ENCODE assay signal across 14 mouse cellular contexts in genomic region chr7:100500276-100500977, GRCm38 (mm10). TPM values are rescaled to one million over a fixed set of nuclear protein-coding genes. Genes with fewer than 3 reads are reported as not detected.
DNase-seq lines count a peak whose midpoint lies in the region; ATAC-seq and TF ChIP-seq lines count a peak whose summit lies in the region.
"Had no signal": no experiment of that assay in that cellular context is flagged by ENCODE, and none has a peak within 500 bp of the region (broad histone marks: within the 10 kb centered on the region; RNA-seq: fewer than 3 reads in every experiment).

No protein-coding gene starts in this region.

- H3K27me3 ChIP-seq in hindbrain, embryonic 10.5 days (ENCODE audit: insufficient read depth, poor library complexity, severe bottlenecking), result no peaks in the 10 kb centered on the region
- H3K27me3 ChIP-seq in hindbrain, postnatal 0 days (ENCODE audit: insufficient read depth, low read length), result no peaks in the 10 kb centered on the region
- no peaks in the 10 kb centered on the region for H3K27me3 ChIP-seq in E14TG2a.4 (ENCODE audit: insufficient read depth, low read length)
- no peaks in the 10 kb centered on the region for H3K27me3 ChIP-seq in embryonic facial prominence, embryonic 14.5 days (replicated peaks; ENCODE audit: control insufficient read depth, insufficient read depth, low read length)
- H3K27me3 ChIP-seq in liver, embryonic 14.5 days (ENCODE audit: control insufficient read depth, insufficient read depth, low read length), result no peaks in the 10 kb centered on the region
- H3K27me3 ChIP-seq: CH12.LX; limb, embryonic 15.5 days; neural tube, embryonic 13.5 days had no signal

- TF ChIP-seq CTCF in hindbrain, postnatal 0 days (IDR thresholded peaks at IDR 0.05; ENCODE audit: low read depth), result no peak
- TF ChIP-seq CTCF in E14TG2a.4 (conservative IDR thresholded peaks at IDR 0.05; ENCODE audit: low read length), result no peak
- TF ChIP-seq CTCF in liver, embryonic 14.5 days (IDR thresholded peaks at IDR 0.05; ENCODE audit: low read depth), result no peak; the same call in 1 of the 2 replicates

- WGBS in hindbrain, embryonic 10.5 days, result 72% methylated on average over 16 of the region's 16 CpGs
- WGBS in hindbrain, postnatal 0 days, result 61% methylated on average over 16 of the region's 16 CpGs
- WGBS in embryonic facial prominence, embryonic 14.5 days, result 60% methylated on average over 16 of the region's 16 CpGs
- 62% methylated on average over 16 of the region's 16 CpGs for WGBS in liver, embryonic 14.5 days (ENCODE audit: insufficient replicate concordance)

- ATAC-seq in hindbrain, postnatal 0 days, result no peak
- ATAC-seq in embryonic facial prominence, embryonic 14.5 days (ENCODE audit: low read depth), result no peak
- ATAC-seq in liver, embryonic 14.5 days (ENCODE audit: insufficient read depth), result peak; percentile 7; the same call in 1 of the 2 replicates

- H3K27ac ChIP-seq in hindbrain, embryonic 10.5 days, result peak overlapping the region; percentile 31; the same call in 1 of the 2 replicates
- H3K27ac ChIP-seq in hindbrain, postnatal 0 days, result no peak overlapping the region
- H3K27ac ChIP-seq in embryonic facial prominence, embryonic 14.5 days (replicated peaks; ENCODE audit: low read depth, low read length), result no peak overlapping the region
- peak overlapping the region; percentile 62 for H3K27ac ChIP-seq in liver, embryonic 14.5 days
- H3K27ac ChIP-seq: limb, embryonic 15.5 days; neural tube, embryonic 13.5 days had no signal

- no peak for DNase-seq in hindbrain, embryonic 10.5 days (ENCODE audit: low spot score)
- DNase-seq in hindbrain, postnatal 0 days (ENCODE audit: low spot score), result no peak
- no peak for DNase-seq in embryonic facial prominence, embryonic 14.5 days (ENCODE audit: low spot score)
- no peak for DNase-seq in liver, embryonic 14.5 days (ENCODE audit: low read depth in 3 of 3, low spot score in 3 of 3)
- no peak for DNase-seq in frontal cortex, postnatal 10 days (ENCODE audit: low spot score in 2 of 2)
- DNase-seq in embryo, embryonic 10.5 days (ENCODE audit: low spot score), result no peak
- DNase-seq in left cerebral cortex, adult 9 months (ENCODE audit: low spot score in 2 of 2), result no peak
- DNase-seq: gastrocnemius, postnatal 36 days; kidney, adult 8-10 months had no signal

- peaks cover 46% of the 10 kb centered on the region for H3K36me3 ChIP-seq in hindbrain, embryonic 10.5 days
- H3K36me3 ChIP-seq in hindbrain, postnatal 0 days (ENCODE audit: insufficient read depth, low read length), result no peaks in the 10 kb centered on the region
- peaks cover 52% of the 10 kb centered on the region for H3K36me3 ChIP-seq in E14TG2a.4 (ENCODE audit: insufficient read depth, low read length)
- peaks cover 15% of the 10 kb centered on the region; the same call in 1 of the 2 replicates for H3K36me3 ChIP-seq in embryonic facial prominence, embryonic 14.5 days (ENCODE audit: control insufficient read depth, insufficient read depth, low read length)
- peaks cover 50% of the 10 kb centered on the region for H3K36me3 ChIP-seq in liver, embryonic 14.5 days (replicated peaks; ENCODE audit: control insufficient read depth, insufficient read depth, low read depth)

- H3K9ac ChIP-seq in hindbrain, postnatal 0 days (replicated peaks; ENCODE audit: low read length), result no peak overlapping the region
- 0 out of 2 replicates have a peak overlapping the region, but pooled peaks have one; percentile 2 for H3K9ac ChIP-seq in embryonic facial prominence, embryonic 14.5 days (ENCODE audit: low read depth, low read length)
- no peak overlapping the region for H3K9ac ChIP-seq in liver, embryonic 14.5 days (replicated peaks)
- H3K9ac ChIP-seq: limb, embryonic 15.5 days; neural tube, embryonic 13.5 days had no signal

- TF ChIP-seq EP300 in liver, embryonic 14.5 days (IDR thresholded peaks at IDR 0.05; ENCODE audit: low read depth), result peak; percentile 26

- H3K4me3 ChIP-seq in hindbrain, embryonic 10.5 days, result no peak overlapping the region
- no peak overlapping the region for H3K4me3 ChIP-seq in hindbrain, postnatal 0 days (ENCODE audit: low read length)
- peak overlapping the region; percentile 24 for H3K4me3 ChIP-seq in E14TG2a.4 (replicated peaks; ENCODE audit: low read length)
- H3K4me3 ChIP-seq in embryonic facial prominence, embryonic 14.5 days (ENCODE audit: low read depth, low read length), result no peak overlapping the region
- H3K4me3 ChIP-seq in liver, embryonic 14.5 days (ENCODE audit: insufficient read depth in 1 of 2, low read depth in 2 of 2, low read length in 2 of 2), result no peak overlapping the region
- H3K4me3 ChIP-seq: limb, embryonic 15.5 days; neural tube, embryonic 13.5 days had no signal

- H3K4me1 ChIP-seq in hindbrain, embryonic 10.5 days (replicated peaks), result peaks cover 37% of the 10 kb centered on the region
- peaks cover 1% of the 10 kb centered on the region; the same call in 1 of the 2 replicates for H3K4me1 ChIP-seq in hindbrain, postnatal 0 days (ENCODE audit: insufficient read depth, low read length)
- H3K4me1 ChIP-seq in E14TG2a.4 (replicated peaks; ENCODE audit: low read depth, low read length), result peaks cover 98% of the 10 kb centered on the region
- H3K4me1 ChIP-seq in embryonic facial prominence, embryonic 14.5 days (ENCODE audit: control insufficient read depth, insufficient read depth, low read length), result peaks cover 10% of the 10 kb centered on the region
- H3K4me1 ChIP-seq in liver, embryonic 14.5 days (replicated peaks; ENCODE audit: control insufficient read depth in 2 of 2, insufficient read depth in 2 of 2, low read length in 1 of 2), result peaks cover 21 to 39% of the 10 kb centered on the region in 2 experiments

- no peak overlapping the region for H3K4me2 ChIP-seq in hindbrain, postnatal 0 days (ENCODE audit: low read depth, low read length)
- no peak overlapping the region for H3K4me2 ChIP-seq in embryonic facial prominence, embryonic 14.5 days (ENCODE audit: low read depth, low read length)
- H3K4me2 ChIP-seq in liver, embryonic 14.5 days (ENCODE audit: low read depth), result no peak overlapping the region
- H3K4me2 ChIP-seq: limb, embryonic 15.5 days; neural tube, embryonic 13.5 days had no signal

- H3K9me3 ChIP-seq in hindbrain, embryonic 10.5 days, result no peaks in the 10 kb centered on the region
- H3K9me3 ChIP-seq in hindbrain, postnatal 0 days (ENCODE audit: low read length), result no peaks in the 10 kb centered on the region
- H3K9me3 ChIP-seq in E14TG2a.4 (ENCODE audit: low read length), result no peaks in the 10 kb centered on the region
- no peaks in the 10 kb centered on the region for H3K9me3 ChIP-seq in embryonic facial prominence, embryonic 14.5 days (ENCODE audit: control insufficient read depth, low read length)
- H3K9me3 ChIP-seq in liver, embryonic 14.5 days (ENCODE audit: control insufficient read depth, low read length), result no peaks in the 10 kb centered on the region
- H3K9me3 ChIP-seq: limb, embryonic 15.5 days; neural tube, embryonic 13.5 days had no signal

RNA-seq across cellular contexts. Expression of gene Ucp2, which starts 7.3 kb away (rescaled TPM):
- polyA plus RNA-seq in hindbrain, embryonic 10.5 days (2016; fragmentation: Nextera tagmentation; extraction: Ambion mirVana), result 122 and 123 TPM in 2 replicates
- total RNA-seq in hindbrain, postnatal 0 days (2014; rRNA removed), result 70.5 and 101 TPM in 2 replicates
- 112 and 113 TPM in 2 replicates for polyA plus RNA-seq in hindbrain, postnatal 0 days (2015; fragmentation: Nextera tagmentation; extraction: Ambion mirVana)
- polyA plus RNA-seq in embryonic facial prominence, embryonic 14.5 days (2014; fragmentation: Nextera tagmentation; extraction: Ambion mirVana), result 152 and 172 TPM in 2 replicates
- 329 and 337 TPM in 2 replicates for polyA plus RNA-seq in liver, embryonic 14.5 days (2012; rRNA removed)
- polyA plus RNA-seq in liver, embryonic 14.5 days (2014; fragmentation: Nextera tagmentation; extraction: Ambion mirVana), result 556 and 628 TPM in 2 replicates

RNA-seq across cellular contexts. Expression of gene Dnajb13, which starts 14.3 kb away (rescaled TPM):
- polyA plus RNA-seq in hindbrain, embryonic 10.5 days (2016; fragmentation: Nextera tagmentation; extraction: Ambion mirVana), result 1.9 and 9.2 TPM in 2 replicates
- 3.9 and 7.1 TPM in 2 replicates for total RNA-seq in hindbrain, postnatal 0 days (2014; rRNA removed)
- 6.4 and 7.2 TPM in 2 replicates for polyA plus RNA-seq in hindbrain, postnatal 0 days (2015; fragmentation: Nextera tagmentation; extraction: Ambion mirVana)
- polyA plus RNA-seq in embryonic facial prominence, embryonic 14.5 days (2014; fragmentation: Nextera tagmentation; extraction: Ambion mirVana), result 3.0 and 4.7 TPM in 2 replicates
- 0.58 and 0.64 TPM in 2 replicates for polyA plus RNA-seq in liver, embryonic 14.5 days (2012; rRNA removed)
- polyA plus RNA-seq in liver, embryonic 14.5 days (2014; fragmentation: Nextera tagmentation; extraction: Ambion mirVana), result 2.0 and 2.3 TPM in 2 replicates
- total RNA-seq: gastrocnemius, postnatal 36 days had no signal

RNA-seq across cellular contexts. Expression of gene Ucp3, which starts 27.6 kb away (rescaled TPM):
- polyA plus RNA-seq in hindbrain, embryonic 10.5 days (2016; fragmentation: Nextera tagmentation; extraction: Ambion mirVana), result 0.09 TPM in 1 of 2 replicates, not detected in the other
- 0.10 and 0.11 TPM in 2 replicates for total RNA-seq in hindbrain, postnatal 0 days (2014; rRNA removed)
- polyA plus RNA-seq in hindbrain, postnatal 0 days (2015; fragmentation: Nextera tagmentation; extraction: Ambion mirVana), result 0.16 TPM in 2 replicates
- polyA plus RNA-seq in embryonic facial prominence, embryonic 14.5 days (2014; fragmentation: Nextera tagmentation; extraction: Ambion mirVana), result 0.20 and 0.24 TPM in 2 replicates
- 0.02 TPM in 1 of 2 replicates, not detected in the other for polyA plus RNA-seq in liver, embryonic 14.5 days (2012; rRNA removed)
- polyA plus RNA-seq in liver, embryonic 14.5 days (2014; fragmentation: Nextera tagmentation; extraction: Ambion mirVana), result not detected in 2 replicates
- total RNA-seq: CH12.LX had no signal
- polyA plus RNA-seq: embryonic facial prominence, embryonic 11.5 days; neural tube, embryonic 13.5 days had no signal

RNA-seq across cellular contexts. Expression of gene Coa4, which starts 36.4 kb away (rescaled TPM):
- 20.4 and 23.3 TPM in 2 replicates for polyA plus RNA-seq in hindbrain, embryonic 10.5 days (2016; fragmentation: Nextera tagmentation; extraction: Ambion mirVana)
- total RNA-seq in hindbrain, postnatal 0 days (2014; rRNA removed), result 2.8 and 7.6 TPM in 2 replicates
- polyA plus RNA-seq in hindbrain, postnatal 0 days (2015; fragmentation: Nextera tagmentation; extraction: Ambion mirVana), result 4.9 and 6.2 TPM in 2 replicates
- 17.6 and 22.1 TPM in 2 replicates for polyA plus RNA-seq in embryonic facial prominence, embryonic 14.5 days (2014; fragmentation: Nextera tagmentation; extraction: Ambion mirVana)
- polyA plus RNA-seq in liver, embryonic 14.5 days (2012; rRNA removed), result 6.0 and 9.4 TPM in 2 replicates
- 13.9 and 14.7 TPM in 2 replicates for polyA plus RNA-seq in liver, embryonic 14.5 days (2014; fragmentation: Nextera tagmentation; extraction: Ambion mirVana)

Comparison
In these comparisons a context has a peak if more than half of its experiments do, and no peak if none do; other contexts are left out.
1. H3K27ac ChIP-seq: peak in hindbrain, embryonic 10.5 days (single experiment) and liver, embryonic 14.5 days (single experiment); none in hindbrain, postnatal 0 days (single experiment) and embryonic facial prominence, embryonic 14.5 days (single experiment).